Mouse (Mus musculus): Measurements from ENCODE around the gene Myl4. TPM values are rescaled to one million over a fixed set of nuclear protein-coding genes. Genes with fewer than 3 reads are reported as not detected.
"Not testable (repeated sequence)": the region's sequence is repeated elsewhere in the genome, so short reads cannot be mapped to it uniquely, and the experiment has no call there.

Gene Myl4
- polyA plus RNA-seq, 1 experiment from 2014 or later: 7.1 TPM

DNA sequence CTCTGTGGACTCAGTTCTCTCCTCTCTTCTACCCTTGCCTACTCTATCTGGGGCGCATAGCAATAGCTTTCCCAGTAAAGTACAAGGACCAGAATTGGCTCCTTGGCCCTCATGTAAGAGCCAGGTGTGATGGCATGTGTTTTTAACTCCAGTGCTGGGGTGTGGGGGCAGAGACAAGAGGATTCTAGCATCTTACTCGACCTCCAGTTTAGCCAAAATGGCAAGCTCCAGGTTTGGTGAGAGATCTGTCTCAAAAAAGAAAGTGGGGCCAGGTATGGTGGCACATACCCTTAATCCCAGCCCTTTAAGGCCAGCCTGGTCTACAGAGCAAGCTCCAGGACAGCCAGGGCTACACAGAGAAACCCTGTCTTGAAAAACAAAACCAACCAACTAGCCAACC is 16.3 kb downstream of the Myl4 start:
- 83% methylated on average over 2 of the region's 2 CpGs for WGBS
- Histone ChIP-seq H3K9me3 (ENCODE audit: control insufficient read depth) (no peaks in the 10 kb centered on the region), H3K9ac (ENCODE audit: low read depth, low read length) (no peak overlapping the region), H3K4me3 (ENCODE audit: low read depth, low read length) (no peak overlapping the region), H3K4me2 (replicated peaks; ENCODE audit: low read depth) (no peak overlapping the region), H3K27ac (ENCODE audit: low read depth, low read length) (no peak overlapping the region), H3K36me3 (ENCODE audit: control insufficient read depth, insufficient read depth) (no peaks in the 10 kb centered on the region), H3K27me3 (replicated peaks; ENCODE audit: control insufficient read depth, insufficient read depth, low read length) (no peaks in the 10 kb centered on the region), H3K4me1 (replicated peaks; ENCODE audit: control insufficient read depth, insufficient read depth, low read length) (no peaks in the 10 kb centered on the region)
- no peak for ATAC-seq
- no peak for TF ChIP-seq CTCF (IDR thresholded peaks at IDR 0.05; ENCODE audit: low read depth)

- no peak for TF ChIP-seq CTCF (IDR thresholded peaks at IDR 0.05; ENCODE audit: low read depth)
- no peak for ATAC-seq
- no peaks in the 10 kb centered on the region for H3K36me3 ChIP-seq (ENCODE audit: control insufficient read depth, insufficient read depth)
- 80% methylated on average over 9 of the region's 9 CpGs for WGBS
- H3K4me3 ChIP-seq (ENCODE audit: low read depth, low read length): no peak overlapping the region
- H3K4me2 ChIP-seq (replicated peaks; ENCODE audit: low read depth): no peak overlapping the region
- 0 out of 2 replicates have a peak, but pooled peaks cover 4% of the 10 kb centered on the region for H3K27me3 ChIP-seq (replicated peaks; ENCODE audit: control insufficient read depth, insufficient read depth, low read length)
- H3K4me1 ChIP-seq (replicated peaks; ENCODE audit: control insufficient read depth, insufficient read depth, low read length): no peaks in the 10 kb centered on the region
- no peak overlapping the region for H3K9ac ChIP-seq (ENCODE audit: low read depth, low read length)
- no peak overlapping the region for H3K27ac ChIP-seq (ENCODE audit: low read depth, low read length)
- H3K9me3 ChIP-seq (ENCODE audit: control insufficient read depth): no peaks in the 10 kb centered on the region
Measured at GRCm38 (mm10) chr11:104567736-104568135, 17.3 kb downstream of the Myl4 start.

- H3K27me3 ChIP-seq (replicated peaks; ENCODE audit: control insufficient read depth, insufficient read depth, low read length): peaks cover 4% of the 10 kb centered on the region; the same call in 1 of the 2 replicates
- TF ChIP-seq CTCF (IDR thresholded peaks at IDR 0.05; ENCODE audit: low read depth): no peak
- no peak overlapping the region for H3K9ac ChIP-seq (ENCODE audit: low read depth, low read length)
- no peak overlapping the region for H3K4me3 ChIP-seq (ENCODE audit: low read depth, low read length)
- no peaks in the 10 kb centered on the region for H3K4me1 ChIP-seq (replicated peaks; ENCODE audit: control insufficient read depth, insufficient read depth, low read length)
- no peaks in the 10 kb centered on the region for H3K9me3 ChIP-seq (ENCODE audit: control insufficient read depth)
- H3K36me3 ChIP-seq (ENCODE audit: control insufficient read depth, insufficient read depth): no peaks in the 10 kb centered on the region
- no peak for ATAC-seq
- 91% methylated on average over 4 of the region's 4 CpGs for WGBS
- no peak overlapping the region for H3K4me2 ChIP-seq (replicated peaks; ENCODE audit: low read depth)
- no peak overlapping the region for H3K27ac ChIP-seq (ENCODE audit: low read depth, low read length)
Measured at GRCm38 (mm10) chr11:104568326-104568725, 17.9 kb downstream of the Myl4 start.

- ATAC-seq; H3K4me3 ChIP-seq (ENCODE audit: low read depth, low read length); H3K9me3 ChIP-seq (ENCODE audit: control insufficient read depth); H3K36me3 ChIP-seq (ENCODE audit: control insufficient read depth, insufficient read depth); H3K4me2 ChIP-seq (replicated peaks; ENCODE audit: low read depth); H3K9ac ChIP-seq (ENCODE audit: low read depth, low read length); H3K27ac ChIP-seq (ENCODE audit: low read depth, low read length); H3K27me3 ChIP-seq (replicated peaks; ENCODE audit: control insufficient read depth, insufficient read depth, low read length); H3K4me1 ChIP-seq (replicated peaks; ENCODE audit: control insufficient read depth, insufficient read depth, low read length): not testable (repeated sequence)
- 78% methylated on average over 8 of the region's 8 CpGs for WGBS
Measured at GRCm38 (mm10) chr11:104570515-104570914, 20.1 kb downstream of the Myl4 start.

- not testable (repeated sequence) for H3K9me3 ChIP-seq (ENCODE audit: control insufficient read depth); H3K27me3 ChIP-seq (replicated peaks; ENCODE audit: control insufficient read depth, insufficient read depth, low read length); H3K36me3 ChIP-seq (ENCODE audit: control insufficient read depth, insufficient read depth); H3K9ac ChIP-seq (ENCODE audit: low read depth, low read length); H3K4me1 ChIP-seq (replicated peaks; ENCODE audit: control insufficient read depth, insufficient read depth, low read length); H3K27ac ChIP-seq (ENCODE audit: low read depth, low read length); ATAC-seq
- peak overlapping the region; percentile 32 for H3K4me3 ChIP-seq (ENCODE audit: low read depth, low read length)
- peak overlapping the region; percentile 68 for H3K4me2 ChIP-seq (replicated peaks; ENCODE audit: low read depth)
- WGBS: 3% methylated on average over 28 of the region's 28 CpGs
Measured at GRCm38 (mm10) chr11:104571373-104571772, 20.9 kb downstream of the Myl4 start.

- Histone ChIP-seq H3K4me1 (replicated peaks; ENCODE audit: control insufficient read depth, insufficient read depth, low read length) (no peaks in the 10 kb centered on the region), H3K4me2 (replicated peaks; ENCODE audit: low read depth) (no peak overlapping the region), H3K27ac (ENCODE audit: low read depth, low read length) (no peak overlapping the region), H3K9me3 (ENCODE audit: control insufficient read depth) (no peaks in the 10 kb centered on the region), H3K9ac (ENCODE audit: low read depth, low read length) (no peak overlapping the region), H3K27me3 (replicated peaks; ENCODE audit: control insufficient read depth, insufficient read depth, low read length) (peaks cover 4% of the 10 kb centered on the region; the same call in 1 of the 2 replicates), H3K4me3 (ENCODE audit: low read depth, low read length) (no peak overlapping the region), H3K36me3 (ENCODE audit: control insufficient read depth, insufficient read depth) (no peaks in the 10 kb centered on the region)
- TF ChIP-seq CTCF (IDR thresholded peaks at IDR 0.05; ENCODE audit: low read depth): no peak
- no peak for ATAC-seq
- WGBS: 60% methylated on average over 7 of the region's 7 CpGs
Measured at GRCm38 (mm10) chr11:104572091-104572490, 21.6 kb downstream of the Myl4 start.

GRCm38 (mm10) chr11:104572566-104572965 is 22.1 kb downstream of the Myl4 start:
- no peak for ATAC-seq
- WGBS: 51% methylated on average over 2 of the region's 2 CpGs

More at GRCm38 (mm10) chr11:104572566-104572965, 22.1 kb downstream of the Myl4 start:
- no peaks in the 10 kb centered on the region for H3K36me3 ChIP-seq (ENCODE audit: control insufficient read depth, insufficient read depth)
- no peak overlapping the region for H3K4me3 ChIP-seq (ENCODE audit: low read depth, low read length)
- H3K9ac ChIP-seq (ENCODE audit: low read depth, low read length): no peak overlapping the region
- no peak for TF ChIP-seq CTCF (IDR thresholded peaks at IDR 0.05; ENCODE audit: low read depth)
- H3K27ac ChIP-seq (ENCODE audit: low read depth, low read length): no peak overlapping the region
- no peak overlapping the region for H3K4me2 ChIP-seq (replicated peaks; ENCODE audit: low read depth)
- H3K4me1 ChIP-seq (replicated peaks; ENCODE audit: control insufficient read depth, insufficient read depth, low read length): no peaks in the 10 kb centered on the region
- no peaks in the 10 kb centered on the region for H3K9me3 ChIP-seq (ENCODE audit: control insufficient read depth)
- H3K27me3 ChIP-seq (replicated peaks; ENCODE audit: control insufficient read depth, insufficient read depth, low read length): peaks cover 4% of the 10 kb centered on the region; the same call in 1 of the 2 replicates
